Mouse (Mus musculus) embryo, embryonic 11 days (tissue): ENCODE measurements around the gene Sparc.

Experiments
- DNase-seq: peaks from one replicate; pipeline ENCODE4 v3.0.0-alpha.2; 2015

The Sparc gene

DNA sequence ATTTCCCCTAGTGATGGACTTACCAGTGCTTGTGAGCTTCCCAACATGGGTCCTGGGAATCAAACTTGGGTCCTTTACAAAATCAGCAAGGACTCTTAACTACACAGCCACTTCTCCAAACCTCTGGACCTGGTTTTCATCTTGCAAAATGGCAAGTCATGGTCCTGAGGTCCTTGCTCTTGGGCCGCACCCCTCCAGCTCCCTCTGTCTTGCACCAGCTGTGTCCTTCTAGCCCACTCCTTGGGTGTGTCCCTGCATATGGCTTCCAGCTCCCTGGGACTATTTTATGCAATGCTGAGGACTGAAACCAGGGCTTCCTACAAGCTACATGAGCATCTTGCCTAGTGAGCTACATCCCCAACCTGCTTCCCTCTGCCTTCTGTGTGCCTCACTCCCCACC is at the start of gene Sparc:
TSS of gene Sparc (minus strand) at position 206 of the 400 bp plus-strand sequence.
- DNase-seq = no peak

DNA sequence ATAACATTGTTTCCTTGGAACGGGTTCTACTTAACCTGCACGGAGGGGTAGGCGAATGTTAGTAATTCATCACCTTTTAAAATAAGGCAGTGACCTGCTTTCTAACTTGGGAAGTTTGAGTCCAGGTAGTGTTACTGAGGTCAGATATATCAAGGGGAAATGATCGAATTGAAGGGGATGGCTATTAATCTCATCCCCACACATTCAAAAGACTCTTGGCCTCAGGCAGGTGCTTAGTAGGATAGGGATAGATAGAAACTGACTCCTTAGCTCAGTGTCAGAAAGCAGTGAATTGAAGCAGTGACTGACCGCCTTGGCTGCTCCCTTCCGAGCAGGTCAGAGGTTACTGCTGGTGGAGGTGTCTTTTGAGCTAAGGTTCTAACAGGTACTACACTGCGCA is 48.5 kb upstream of the Sparc start:
- DNase-seq = no peak

DNA sequence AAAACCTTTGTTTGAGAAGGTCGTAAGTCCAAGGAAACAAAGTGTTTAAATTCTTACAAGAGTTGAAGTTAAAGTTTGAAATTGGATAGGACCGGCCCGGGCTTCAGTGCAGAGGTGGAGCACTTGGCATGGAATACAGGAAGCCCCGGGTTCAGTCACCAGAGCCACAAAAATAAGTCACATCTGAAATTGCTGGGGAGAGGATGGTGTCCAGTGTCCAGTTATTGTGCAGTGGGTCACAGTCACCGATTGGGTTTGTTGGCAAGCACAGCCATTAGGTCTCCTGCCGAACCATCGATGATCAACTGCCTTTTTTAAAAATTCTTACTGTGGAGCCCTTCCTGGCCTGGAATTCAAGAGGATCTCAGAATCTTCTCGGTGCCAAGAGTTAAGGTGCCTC is 47.8 kb upstream of the Sparc start:
- no peak for DNase-seq

DNA sequence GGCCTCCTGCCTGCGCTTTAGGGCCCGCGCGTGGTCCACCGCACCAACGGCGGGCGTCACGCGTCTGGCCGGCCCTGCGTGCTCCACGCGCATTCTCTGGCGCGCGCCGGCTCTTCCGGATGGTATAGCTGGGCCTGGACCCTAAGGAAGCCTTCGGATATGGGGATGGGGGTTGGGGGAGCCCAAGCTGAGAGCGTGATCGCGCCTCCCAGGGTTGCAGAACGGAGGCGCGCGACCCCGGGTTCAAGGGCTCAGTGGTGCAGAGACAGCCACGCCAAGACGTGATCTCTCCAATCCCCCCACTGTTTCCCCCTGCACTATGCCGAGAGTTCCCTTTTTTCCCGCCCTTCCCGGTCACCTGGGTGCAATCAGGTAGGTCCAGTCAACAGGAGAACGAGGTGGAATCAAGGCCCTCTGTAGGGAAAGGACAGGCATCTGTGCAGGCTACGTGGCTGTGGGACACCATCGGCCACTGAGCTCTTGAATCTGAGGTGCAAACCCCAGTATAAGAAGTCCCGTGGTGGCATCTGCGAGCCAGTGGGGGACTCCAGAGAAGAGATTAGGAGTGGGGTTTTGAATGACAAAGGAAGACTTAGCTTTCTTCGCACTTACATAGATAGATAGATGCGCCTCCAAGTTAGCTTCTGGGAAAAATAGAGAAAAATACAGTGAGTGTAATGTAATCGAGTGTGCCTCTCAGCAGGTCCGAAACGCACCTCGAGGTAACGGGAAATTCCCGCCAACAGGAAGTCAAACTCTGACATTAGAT is 47.1 kb upstream of the Sparc start:
- peak; percentile 50 for DNase-seq

DNA sequence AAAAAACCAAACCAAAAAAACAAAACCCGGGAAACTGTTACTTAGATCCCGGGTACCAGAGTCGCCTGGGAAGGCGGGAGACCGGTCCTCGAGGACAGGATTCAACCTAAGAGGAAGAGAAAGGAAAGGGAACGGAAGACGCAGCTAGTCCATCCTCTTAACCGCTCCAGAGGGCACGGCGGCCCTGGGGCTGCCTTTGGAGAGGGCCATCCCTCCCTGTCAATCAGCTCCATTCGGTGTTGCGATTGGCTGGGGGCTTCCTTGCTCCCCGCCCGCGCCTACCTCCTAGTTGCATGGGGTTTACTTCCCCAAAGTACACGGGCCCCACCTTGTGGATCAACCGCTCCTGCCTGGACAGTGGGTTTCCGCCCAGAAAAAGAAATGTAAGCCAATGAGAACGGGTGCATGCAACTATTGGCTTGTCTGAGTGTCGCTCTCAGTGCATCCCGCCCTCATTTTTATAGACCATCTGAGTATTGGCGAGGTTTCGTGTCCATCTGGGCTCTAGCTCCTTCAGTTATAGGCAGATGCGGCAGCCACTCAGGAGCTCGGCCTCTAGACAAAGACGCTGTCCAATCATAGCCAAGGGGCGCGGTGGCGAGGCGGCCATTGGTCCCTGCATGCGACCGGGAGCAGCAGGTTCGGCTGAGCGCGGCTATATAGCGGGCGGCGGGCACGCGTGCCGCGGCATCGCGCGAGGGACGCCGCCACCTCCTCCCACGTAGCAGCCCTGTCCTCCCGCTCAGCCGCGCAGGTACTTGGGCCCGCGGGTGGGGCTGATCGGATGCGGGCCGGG is 46.3 kb upstream of the Sparc start, which contains the start of gene G3bp1:
TSS of gene G3bp1 (plus strand) at position 638 of the 796 bp plus-strand sequence.
- DNase-seq = peak; percentile 99

DNA sequence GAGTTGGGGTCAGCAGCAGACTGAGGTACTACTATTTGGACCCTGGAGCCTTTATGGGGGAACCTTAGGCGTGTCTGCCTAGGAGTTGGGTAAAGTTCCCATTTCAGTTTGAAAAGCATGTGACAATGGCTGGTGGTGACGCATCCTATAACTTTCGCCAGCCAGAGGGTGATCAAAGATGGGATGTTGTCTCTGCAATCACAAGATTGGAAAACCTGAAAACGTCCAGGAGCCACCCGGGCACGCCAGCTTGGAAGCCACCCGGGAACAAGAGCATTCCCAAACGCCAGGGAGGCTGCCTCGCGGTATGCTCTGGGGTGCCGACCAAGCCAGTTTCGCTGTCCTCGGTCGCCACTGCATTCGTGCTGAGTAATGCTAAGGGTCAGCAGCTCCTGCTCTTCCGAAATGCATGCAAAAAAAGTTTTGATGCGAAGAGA is 45.6 kb upstream of the Sparc start:
- no peak for DNase-seq

DNA sequence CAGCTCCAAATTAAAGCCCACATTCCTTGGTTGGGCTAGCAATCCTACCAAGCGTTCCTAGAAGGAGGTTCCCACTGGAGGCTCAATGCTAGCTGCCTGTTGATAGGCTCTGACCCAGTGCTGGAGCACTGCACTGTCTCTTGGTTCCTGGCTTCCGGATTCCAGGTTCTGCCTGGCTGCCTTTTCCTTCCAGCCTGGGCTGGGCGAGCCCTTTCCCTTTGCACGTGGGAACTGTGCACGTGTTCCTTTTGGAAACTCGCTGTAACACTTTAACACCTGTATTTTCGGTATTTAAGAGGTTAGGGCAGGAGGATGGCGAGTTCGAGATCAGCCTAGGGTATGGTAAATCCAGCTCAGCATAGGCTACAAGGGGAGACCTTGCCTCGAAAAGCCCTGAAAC is 45.0 kb upstream of the Sparc start:
- no peak for DNase-seq

DNA sequence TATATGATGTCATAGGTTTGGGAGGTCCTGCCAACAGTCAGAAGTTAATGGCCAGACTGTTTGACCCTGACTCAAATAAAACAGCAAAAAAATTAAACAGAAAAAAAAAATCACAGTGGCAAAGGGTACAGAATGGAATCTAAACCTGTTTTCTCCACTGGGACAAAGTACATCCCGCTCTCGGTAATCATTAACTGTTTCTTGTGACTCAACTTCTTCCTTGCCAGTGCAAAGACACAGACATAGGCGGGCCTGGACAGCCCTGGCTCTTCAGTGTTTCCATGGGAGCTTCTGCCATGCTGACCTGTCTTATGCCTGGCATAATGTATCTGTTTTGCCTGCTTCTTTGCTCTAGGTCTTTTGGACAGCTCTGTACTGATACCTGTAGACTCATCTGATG is 42.2 kb upstream of the Sparc start:
- DNase-seq = no peak

DNA sequence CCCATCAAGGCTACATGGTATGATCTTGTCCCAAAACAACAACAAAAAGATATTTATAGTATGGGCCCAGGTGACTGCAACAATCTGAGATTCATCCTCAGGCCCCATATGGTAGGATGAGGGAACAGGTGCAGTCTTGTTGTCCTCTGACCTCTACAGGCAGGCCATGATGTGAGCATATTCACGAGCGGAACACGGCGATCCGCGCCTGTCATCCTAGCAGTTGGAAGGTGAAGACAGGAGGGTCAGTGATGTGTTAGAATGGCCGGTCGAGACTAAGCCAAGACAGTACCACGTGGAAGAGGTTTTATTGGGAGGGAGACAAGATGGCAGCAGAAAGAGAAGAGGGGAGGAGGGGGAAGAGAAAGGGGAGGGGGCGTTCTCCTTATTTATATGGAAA is 41.7 kb upstream of the Sparc start:
- DNase-seq = no peak

DNA sequence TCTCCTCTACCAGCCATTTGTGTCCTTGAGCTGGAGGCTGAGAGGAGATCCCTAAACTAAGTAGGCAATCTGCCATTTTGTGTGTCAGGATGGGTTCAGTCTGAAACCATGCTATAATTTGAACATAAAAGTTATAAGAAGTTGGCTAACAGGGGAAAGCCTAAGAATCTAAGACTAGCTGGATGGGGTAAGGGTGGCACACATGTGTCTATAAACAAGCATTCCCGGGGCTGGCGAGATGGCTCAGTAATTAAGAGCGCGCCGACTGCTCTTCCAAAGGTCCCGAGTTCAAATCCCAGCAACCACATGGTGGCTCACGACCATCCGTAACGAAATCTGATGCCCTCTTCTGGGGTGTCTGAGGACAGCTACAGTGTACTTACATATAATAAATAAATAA is 39.2 kb upstream of the Sparc start:
- DNase-seq = no peak

DNA sequence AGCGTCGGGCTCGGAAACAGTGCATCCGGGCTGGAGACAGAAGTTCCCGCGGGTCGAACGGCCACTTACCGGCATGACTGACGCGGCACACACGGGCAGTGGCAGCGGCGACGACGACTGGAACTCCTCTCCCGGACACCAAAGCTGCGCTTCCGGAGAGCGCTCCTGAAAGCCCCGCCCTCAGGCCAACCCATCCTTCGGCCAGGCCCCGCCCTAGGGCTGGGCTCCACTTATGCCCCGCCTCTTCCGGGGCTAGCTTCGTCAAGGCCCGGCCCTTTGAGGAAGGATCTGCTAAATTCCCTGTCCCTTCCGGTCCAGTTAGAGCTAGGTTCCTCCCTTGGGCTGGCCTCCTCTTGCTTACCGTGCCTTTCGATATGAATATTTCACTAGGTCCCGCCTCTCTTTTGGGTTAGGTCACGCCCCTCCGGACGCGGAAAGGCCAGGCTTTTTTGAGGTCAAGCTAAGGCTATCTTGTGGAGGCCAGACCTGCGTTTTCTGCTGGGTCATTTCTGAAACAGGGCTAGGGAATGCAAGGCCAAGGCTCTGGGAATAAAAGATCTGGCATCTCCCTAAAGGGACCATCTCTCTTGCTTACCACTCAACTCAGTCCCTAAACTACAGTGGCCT is 38.1 kb upstream of the Sparc start, which contains the start of gene Atox1:
TSS of gene Atox1 (minus strand) at position 221 of the 627 bp plus-strand sequence.
- DNase-seq = peak; percentile 98

DNA sequence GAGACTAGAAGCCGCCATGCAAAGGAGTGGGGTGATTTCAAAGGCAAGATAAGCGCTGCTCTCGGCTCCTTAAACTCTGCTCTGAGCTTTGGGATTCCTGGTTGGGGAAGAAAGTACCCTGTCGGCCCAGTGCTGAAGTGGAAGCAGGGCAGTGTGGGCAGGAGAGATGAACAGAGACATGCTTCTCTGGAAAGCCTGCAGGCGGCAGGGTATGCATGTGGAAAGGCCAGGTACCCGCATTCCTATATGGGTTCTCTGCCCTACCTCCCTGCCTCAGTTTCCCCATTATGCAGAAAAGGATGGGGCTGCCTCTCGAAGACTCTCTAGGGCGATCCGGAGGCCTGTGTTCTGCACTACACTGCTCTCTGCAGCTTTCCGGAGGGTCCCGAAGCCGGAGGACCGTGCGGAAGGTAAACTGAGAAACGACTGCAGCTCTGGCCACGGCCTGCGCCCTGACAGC is 37.6 kb upstream of the Sparc start:
- peak; percentile 39 for DNase-seq

DNA sequence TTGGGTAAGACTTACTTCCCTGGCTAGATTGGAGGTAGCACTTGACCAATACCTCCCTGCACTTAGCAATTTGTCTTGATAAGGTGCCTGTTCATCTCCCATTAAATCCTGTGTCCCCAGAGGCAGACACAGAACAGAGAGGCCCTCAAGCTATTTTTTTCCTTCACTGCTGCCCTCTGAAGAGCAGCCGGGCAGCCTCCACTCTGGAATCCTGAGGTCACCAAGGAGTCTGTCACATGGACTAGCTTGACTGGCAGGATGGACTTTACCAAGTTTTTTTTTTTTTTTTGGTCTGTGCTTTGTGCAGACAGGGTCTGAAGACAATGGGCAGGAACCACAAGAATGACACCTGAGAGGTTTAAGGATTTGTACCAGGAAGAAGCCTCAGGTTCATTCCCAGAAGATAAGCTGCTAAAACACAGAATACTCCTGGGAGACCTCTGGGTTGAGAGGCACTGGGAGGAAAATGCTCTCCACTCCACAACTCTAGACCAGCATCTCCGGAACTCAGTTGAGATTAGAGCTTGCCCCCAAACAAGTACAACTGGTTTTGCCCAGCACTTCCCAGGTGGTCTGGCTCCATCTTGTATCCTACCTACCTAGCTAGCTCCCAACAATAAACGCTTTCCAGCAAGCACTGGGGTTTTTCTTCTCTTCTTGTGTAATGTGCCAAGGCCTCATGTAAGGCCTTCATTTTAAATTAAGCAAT is 37.0 kb upstream of the Sparc start:
- DNase-seq = no peak

DNA sequence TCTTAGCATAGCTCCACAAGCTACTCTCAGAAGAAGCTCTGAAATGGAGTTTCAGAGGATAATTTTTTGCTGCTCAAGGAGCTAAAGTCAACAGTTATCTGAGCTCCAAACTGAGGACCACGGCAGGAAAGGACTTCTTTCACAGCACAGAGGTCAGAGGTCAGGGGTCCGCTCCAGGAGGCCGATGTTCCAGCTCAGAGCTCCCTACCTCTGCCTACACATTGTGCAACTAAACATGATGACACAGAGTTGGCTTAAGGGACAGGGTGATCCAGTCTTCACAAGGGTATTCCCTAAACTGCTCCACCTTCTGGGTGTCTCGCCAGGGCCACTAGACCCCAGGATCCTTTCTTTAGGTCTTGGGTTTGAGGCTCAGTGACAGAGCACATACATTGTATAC is 35.5 kb upstream of the Sparc start:
- DNase-seq = no peak

DNA sequence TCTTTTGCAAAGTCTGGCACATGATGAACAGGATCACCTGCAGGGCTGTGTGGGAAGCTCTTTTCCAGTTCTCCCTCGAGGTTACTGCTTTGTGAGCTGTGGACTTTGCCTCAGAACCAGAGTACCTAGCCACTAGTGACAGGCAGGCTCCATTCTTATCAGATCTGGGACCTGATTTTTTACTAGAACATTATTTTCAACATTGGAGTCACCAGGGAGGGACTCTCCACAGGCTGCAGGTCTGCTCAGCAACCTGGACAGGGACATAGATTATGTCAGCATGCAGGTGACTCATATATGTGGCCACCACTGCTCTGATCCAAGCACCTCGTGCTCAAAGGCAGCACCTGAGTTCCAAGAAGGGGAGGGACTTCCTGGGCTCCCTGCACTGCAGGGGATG is 32.2 kb upstream of the Sparc start:
- no peak for DNase-seq

DNA sequence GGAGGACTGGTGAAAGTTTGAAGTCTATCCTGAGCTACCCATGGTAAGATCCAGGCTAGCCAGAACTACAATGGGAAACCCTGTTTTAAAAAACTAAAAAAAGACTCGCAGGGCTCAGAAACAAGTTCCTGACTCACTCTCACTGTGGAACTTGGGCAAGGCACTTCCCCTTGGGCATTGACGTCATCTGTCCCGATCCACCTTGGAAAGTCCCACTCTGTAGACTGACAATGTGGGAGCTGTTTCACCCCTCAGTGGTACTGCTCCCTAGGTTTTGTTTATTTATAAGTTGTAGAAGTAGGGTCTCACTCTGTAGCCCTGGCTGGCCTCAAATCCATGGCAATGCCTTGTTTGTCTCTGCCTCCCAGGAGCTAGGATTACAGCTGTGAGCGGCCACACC is 30.7 kb upstream of the Sparc start:
- no peak for DNase-seq

DNA sequence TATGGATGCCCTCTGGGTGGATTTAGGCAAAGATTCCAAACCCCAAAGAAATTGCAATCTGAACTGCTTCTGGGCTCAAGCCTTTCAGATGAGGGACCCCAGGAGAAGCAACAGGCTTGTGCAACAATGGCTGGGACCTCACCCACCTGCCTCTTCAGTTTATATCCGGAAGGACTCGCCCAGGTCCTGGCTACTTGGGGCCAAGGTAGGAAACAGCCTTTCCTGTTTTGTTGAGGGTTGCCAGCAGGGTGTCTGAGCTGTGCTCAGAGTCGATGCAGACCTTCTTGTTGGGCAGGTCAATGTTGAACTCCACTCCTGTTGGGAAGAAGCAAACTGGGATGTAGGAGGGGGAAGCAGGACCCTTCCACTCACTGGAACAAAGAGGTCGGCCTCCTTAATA is 27.3 kb upstream of the Sparc start:
- no peak for DNase-seq

DNA sequence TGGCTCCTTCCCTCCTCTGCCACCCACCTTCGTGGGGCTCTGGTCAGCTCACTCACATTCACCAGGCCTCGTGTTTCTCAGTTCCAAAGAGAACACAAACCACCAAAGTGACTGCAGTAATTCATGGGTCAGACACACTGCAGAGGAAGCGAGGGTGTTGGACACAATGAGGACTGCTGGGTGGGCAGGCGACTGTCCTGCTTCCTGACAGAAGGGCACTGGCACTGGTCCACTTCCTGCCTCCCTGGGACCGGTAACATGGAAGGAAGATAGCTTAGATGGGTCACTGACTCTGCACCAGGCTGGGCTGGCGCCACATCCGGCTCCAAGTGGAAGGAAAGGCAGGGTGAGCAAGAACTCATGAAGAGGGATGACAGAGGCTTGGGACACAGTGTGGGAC is 26.5 kb upstream of the Sparc start:
- DNase-seq = no peak

DNA sequence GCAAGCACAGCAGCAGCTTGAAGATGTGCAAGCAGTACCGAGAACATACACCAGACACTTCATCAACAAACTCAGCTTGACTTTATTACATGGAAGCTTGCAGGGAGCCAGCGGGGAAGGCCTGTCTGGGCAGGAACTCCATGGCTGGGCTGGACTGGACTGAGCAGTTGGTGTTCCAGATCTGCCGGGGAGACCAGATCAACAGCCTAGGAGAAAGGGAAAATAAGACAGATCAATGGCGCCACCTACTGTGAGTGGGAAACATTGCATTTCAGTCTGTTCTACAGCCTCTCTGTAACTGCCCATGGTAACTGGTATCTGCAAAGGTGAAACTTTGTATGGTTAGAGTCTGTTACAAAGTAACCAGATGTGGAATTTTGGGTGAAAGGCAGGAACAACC is 23.6 kb upstream of the Sparc start:
- peak; percentile 82 for DNase-seq

DNA sequence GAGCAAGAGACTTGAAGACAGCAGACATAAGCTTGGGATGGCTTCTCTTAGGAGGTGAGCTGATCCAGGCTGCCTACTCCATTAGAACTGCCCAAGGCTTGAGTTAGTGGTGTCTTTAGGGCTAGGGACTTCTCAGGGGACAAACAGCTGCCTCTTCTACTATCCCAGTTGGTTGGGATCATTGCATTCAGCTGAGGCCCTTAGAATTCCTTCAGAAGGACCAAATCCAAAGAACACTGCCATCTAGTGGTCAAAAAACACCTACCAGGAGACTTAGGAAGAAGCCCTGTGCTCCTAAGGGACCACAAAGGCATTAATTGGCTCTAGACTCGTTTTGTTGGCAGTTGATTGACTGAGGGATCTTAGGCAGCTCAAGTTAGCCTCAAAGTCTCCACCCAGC is 21.8 kb upstream of the Sparc start:
- peak; percentile 93 for DNase-seq

DNA sequence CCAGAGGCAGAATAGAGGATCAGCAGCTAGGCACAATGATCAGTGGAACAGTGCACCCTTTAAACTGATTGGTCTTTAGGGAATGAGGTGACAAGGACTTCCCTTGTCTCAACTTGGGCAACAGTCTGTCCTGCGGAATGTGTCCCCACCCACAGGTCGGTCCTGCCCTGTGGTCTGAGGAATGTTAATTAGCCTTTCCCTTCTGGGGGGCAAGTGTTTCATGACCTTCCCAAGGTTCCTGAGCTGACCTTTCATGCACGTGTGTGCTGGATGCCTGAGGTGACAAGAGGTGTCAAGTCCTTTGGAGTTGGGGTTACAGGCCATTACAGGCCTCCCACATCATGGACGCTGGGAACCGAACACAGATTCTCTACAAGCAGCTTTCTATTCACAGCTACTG is 16.7 kb upstream of the Sparc start:
- no peak for DNase-seq

DNA sequence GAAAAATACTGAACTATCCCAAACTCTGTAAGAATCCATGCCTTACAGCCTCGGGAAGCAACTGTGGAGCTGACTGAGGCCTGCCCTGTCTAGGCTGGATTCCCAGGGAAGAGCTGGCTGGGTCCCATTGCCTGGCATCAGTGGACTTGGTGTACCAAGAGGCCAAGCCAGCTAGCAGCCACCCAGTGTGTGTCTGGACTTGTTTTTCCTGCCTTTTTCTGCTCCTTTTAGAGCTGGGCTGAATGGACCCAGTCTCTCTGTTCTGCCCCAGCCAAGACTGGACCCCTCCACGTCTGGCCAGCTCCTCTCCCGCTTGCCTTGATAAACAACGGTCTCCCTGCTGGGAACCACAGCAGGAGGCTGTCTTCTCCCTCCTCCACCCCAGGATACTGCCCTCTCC is 15.0 kb upstream of the Sparc start:
- no peak for DNase-seq

DNA sequence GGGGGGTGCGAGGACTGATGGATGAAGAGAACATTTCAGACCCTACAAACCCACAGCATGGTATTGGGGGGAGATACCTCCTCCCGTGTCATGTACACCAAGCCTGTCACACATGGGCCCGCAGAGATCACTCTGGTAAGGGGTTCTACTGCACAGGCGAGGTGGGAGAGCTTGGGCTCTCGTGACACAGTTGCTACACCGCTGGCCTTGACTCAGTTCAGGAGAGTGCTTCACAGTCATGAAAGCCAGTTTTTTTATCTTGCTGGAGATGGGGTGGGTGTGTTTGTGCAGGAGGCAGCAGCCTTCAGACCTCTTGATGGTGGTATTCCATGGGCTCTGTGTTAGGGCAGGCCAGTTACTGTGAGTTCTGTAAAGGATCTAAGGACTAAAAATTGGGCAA is 13.1 kb upstream of the Sparc start:
- no peak for DNase-seq
